Mouse (Mus musculus) T-helper 2 cell (primary cell): ENCODE measurements at regions not wholly inside any gene's neighbourhood (a gene's known extent, or its start where the extent isn't known, plus 50 kb on each side); places are given as distances from the start of the nearest gene placed in this dataset.

Source experiments
- in situ Hi-C: fragments of 300-600 bp; cut with MboI, MseI; formaldehyde crosslinking; loops from one replicate; pipeline ENCODE4 v1.15.1; 2025; ENCODE audit warnings: high pct_unique_total_duplicates

DNA sequence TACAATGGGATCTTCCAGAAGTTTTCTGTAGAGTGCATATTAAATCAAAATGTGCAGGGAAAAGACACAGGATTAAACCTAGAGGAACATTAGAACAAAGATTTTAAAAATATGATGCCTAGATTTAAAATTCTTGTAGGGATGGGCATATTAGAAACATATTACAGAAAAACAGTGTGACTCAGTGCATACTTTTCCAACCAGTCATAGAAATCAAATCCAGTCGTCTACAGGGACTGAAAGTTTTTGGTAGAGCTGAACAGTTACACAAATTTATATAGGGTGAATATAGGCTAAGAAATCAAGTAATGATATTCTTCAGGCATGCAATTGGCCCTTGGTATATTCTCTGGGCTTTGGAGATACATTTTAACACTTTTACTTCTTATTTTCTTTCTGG is 845.3 kb upstream of the Rgs18 start:
- in situ Hi-C loops = loop anchor here (10.0 kb wide), 1 partner anchor 544 kb away; no protein-coding TSS in a partner anchor

DNA sequence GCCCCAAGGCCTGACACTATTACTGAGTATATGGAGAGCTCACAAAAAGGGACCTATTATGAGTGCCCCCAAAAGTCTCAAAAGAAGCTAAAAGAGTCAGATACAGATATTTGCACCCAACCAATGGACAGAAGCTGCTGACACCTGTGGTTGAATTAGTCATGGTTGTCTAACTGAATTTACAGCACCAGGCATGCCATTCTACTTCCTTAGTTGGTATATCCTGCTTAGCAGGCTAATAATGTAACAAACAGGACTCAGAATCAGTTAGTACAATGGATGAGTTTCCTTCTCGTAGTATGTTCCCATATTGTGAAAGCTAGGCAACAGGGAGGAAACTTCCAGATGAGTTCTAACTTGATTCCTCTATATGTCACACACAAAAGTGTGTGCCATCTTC is 839.1 kb upstream of the Rgs18 start:
- in situ Hi-C loops = no loop called here

DNA sequence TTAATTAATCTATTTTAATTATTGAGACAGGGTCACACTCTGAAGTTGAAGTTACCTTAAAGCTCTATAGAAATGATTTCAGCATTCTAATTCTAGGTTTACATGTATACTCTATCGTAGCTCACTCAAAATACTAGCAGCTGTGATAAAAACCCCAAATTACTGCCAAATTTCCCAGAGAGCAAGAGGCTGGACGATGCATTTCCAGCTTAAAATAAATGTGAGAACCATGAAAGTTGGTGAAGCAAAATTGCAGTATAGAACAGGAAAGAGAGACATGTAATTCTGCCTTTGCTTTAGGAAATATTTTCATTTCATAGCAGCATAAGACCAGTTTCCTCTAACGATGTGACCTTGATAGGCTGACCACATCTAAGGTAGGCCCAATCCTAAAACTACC is 821.7 kb upstream of the Rgs18 start:
- in situ Hi-C loops = no loop called here

DNA sequence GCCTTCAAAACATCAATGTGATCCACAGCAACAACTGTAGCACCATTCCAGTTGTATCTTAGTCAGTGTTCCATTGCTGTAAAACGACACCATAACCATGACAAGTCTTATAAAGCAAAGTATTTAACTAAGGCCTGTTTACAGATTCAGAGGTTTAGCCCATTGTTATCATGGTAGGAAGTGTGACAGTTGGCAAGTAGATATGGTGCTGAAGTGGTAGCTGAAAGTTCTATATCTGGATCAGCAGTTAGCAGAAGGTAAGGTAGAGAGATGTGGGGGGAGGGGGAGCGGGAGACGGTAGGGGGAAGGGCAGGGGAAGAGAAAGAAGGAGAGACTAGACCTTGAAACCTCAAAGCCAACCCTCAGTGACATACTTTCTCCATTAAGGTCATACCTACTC is 804.2 kb upstream of the Rgs18 start:
- in situ Hi-C loops = no loop called here

DNA sequence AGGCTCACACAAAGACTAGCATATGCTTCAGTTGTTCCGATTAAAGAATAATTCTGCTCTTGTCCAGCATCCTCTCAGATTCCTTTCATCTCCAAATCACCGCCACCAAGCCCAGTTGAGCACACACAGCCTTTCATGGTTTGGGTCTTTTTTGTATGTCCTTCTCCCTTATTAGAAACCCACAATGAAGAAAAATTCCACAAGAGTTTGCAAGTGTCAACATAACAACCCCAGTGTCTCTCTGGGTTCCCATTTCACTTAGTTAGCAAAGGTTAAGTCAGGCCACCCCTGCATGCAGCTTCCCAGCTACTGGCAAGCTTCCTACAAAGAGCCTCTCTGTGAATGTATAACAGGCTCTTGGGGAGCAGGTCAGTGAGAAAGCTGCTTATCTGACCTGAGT is 794.8 kb upstream of the Rgs18 start:
- in situ Hi-C loops = no loop called here

DNA sequence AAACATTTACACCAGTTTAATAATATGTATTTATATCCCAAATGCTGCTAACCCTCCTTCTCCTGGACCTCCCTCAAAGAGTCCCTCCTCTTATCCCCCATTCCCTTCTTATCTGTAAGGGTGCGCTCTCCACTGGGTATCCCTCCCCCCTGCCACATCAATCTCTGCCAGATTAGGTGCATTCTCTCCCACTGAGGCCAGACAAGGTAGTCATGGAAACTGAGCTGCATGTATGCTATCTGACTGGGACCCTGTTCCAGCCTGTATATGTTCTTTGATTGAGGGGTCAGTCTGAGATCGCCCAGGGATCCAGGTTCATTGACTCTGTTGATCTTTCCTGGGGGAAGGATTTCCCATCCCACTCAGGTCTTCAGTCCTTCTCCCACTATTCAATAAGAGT is 786.1 kb upstream of the Rgs18 start:
- in situ Hi-C loops = no loop called here
